Mouse (Mus musculus): ENCODE measurements around the gene Akr1c20.

The Akr1c20 gene

DNA sequence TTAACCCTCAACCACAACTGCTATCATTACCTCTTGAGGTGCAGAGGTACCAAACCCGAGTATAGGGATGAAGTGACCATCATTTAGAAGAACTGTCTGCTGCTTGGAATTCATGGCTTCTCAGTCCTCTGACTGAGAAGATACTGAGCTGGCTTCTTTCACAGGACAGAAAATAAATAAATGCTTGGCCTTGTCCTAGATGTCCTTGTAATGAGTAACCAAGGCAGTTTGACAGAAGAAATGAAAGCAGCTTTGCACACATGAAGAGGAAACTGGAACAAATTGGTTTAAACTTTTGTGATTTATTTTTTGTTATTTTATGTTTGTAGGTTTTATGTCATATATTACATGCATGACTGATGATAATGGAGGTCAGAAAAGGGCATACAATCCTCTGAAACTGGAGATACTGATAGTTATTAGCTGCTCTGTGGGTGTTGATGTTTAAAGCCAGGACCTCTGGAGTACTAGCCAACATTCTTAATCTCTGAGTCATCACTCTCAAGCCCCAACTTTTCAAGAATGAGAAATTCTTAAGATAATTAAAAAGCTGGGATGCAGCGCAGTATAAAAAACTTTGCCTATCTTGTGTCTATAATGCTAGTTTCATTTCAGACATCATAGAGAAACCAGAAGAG lies at the start of gene Akr1c20:
Gene Akr1c20 (minus strand): TSS at position 145 of the 638 bp plus-strand sequence.
- no peak for DNase-seq

DNA sequence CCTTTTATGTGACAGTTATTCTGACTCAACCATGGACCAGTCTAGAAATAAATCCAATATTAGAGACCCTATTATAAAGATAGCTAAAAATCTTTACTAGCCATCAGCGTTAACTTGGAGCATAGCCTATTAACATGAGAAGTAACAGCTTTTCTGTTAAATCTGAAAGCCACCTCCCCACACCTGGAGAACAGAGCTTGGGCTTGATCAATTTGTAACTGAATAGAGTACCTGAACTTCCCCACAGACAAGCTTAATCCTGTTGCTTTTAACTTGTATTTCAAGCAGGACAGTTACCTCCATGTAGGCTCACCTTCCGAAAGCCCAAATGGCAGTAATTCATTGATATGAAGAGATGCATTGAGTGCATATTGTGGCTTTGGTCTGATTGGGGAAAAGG lies 42.9 kb upstream of the Akr1c20 start:
- no peak for DNase-seq

- no peak for DNase-seq
Observed at GRCm38 (mm10) chr13:4560500-4560899, 37.4 kb upstream of the Akr1c20 start.

DNA sequence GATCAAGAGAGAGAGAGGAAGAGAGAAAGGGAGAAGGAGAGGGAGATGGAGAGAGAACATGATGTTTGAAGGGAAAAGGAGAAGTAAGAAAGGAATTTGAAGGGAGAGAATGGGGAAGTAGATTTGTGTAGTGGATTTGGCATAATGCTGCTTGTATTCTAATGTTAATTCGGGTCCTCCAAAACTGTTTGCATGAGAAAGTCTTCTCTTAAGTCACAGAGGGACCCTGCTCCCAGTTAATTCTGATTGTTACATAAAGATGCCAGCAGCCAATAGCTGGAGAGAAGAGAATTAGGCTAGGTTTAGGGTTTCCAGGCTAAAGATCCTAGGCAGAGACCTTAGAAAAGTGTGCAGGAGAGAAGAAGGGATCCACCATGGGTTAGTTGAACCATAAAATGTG lies 36.0 kb upstream of the Akr1c20 start:
- no peak for DNase-seq

- no peak for DNase-seq
Observed at GRCm38 (mm10) chr13:4514811-4515210, 8.3 kb downstream of the Akr1c20 start.

DNA sequence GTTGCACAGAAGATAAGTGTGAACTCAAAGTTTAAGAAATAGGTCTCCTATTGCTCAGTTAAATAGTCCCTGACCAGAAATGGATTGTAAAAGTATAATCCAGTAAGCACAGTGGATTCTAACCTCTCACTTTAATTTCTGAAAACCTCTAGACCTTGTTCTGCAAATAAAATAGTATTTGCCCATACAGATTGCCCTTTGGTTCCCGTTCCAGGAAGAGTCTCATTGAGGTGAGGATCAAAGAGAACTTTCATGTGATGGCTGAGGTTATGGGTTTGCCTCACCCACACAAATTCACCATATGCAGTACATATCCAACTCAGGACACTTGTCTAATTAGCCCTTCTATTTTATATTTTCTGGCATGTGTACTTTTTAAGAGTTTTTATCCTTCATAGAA lies 55.2 kb downstream of the Akr1c20 start:
- DNase-seq = no peak

DNA sequence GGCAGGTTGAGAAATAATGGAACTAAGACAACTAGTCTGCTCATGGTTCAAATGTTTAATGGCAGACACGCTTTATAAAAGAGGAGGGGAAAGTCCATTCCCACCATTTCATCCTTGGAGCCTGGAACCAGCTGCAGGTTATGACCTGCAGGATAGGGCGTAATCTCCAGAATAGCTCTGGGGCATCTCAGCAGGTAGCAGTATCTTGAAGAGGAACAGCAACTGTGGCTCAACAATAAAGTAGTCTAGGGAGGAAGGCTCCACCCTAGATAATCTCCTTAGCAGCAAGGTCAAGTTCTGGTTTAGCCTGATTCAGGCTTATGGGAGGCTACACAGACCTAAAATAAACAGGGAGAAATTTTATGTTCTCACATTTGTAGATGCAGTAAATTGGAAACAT lies 57.5 kb downstream of the Akr1c20 start:
- DNase-seq = no peak
